10 mouse cellular contexts compared by ENCODE assay signal in the genomic region with DNA sequence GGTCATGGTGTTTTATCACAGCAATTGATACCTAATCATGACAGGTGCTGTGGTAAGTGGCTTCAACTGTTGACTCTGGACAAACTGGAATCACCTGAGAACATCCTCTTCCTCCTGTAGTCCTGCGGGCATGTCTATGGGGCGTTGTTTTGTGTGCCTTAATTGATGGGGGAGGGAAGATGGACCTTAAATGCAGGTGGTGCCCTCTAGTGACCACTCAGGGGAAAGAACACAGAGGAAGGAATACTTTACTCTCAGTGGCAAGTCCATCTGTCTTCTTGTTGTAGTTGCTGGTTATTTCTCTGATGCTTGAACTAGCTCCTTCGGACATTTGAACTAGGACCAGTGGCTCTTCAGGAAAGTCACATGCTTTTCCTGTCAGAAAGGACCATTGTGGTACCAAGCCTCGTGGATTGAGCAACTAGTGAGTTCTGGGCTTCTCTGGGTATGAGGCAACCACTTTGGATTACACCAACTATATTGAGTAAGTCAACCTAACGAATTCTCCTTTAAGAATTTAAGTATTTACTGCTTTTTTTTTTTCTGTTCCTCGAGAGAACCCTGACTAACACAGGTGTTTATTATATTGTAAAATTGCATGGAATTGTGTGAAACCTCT.
DNase-seq lines count a peak whose midpoint lies in the region; ATAC-seq and TF ChIP-seq lines count a peak whose summit lies in the region.
"Had no signal": no experiment of that assay in that cellular context is flagged by ENCODE, and none has a peak within 500 bp of the region (broad histone marks: within the 10 kb centered on the region; RNA-seq: fewer than 3 reads in every experiment).

No protein-coding gene starts in this region.

- TF ChIP-seq CTCF in intestine, postnatal 0 days (IDR thresholded peaks at IDR 0.05; ENCODE audit: low read depth) = peak; percentile 46

- no peaks in the 10 kb centered on the region for H3K36me3 ChIP-seq in intestine, postnatal 0 days (ENCODE audit: control insufficient read depth, insufficient read depth)
- H3K36me3 ChIP-seq in intestine, embryonic 16.5 days (ENCODE audit: control insufficient read depth, insufficient read depth, low read length) = no peaks in the 10 kb centered on the region
- H3K36me3 ChIP-seq: limb, embryonic 12.5 days had no signal

- 61% methylated on average over 6 of the region's 6 CpGs for WGBS in intestine, postnatal 0 days
- WGBS in intestine, embryonic 16.5 days = 58% methylated on average over 6 of the region's 6 CpGs

- intact Hi-C loops in left cerebral cortex, postnatal 4 days (cut with DNase I) = no loop called here

- H3K27me3 ChIP-seq in intestine, postnatal 0 days (replicated peaks; ENCODE audit: control insufficient read depth, insufficient read depth, low read length) = no peaks in the 10 kb centered on the region
- no peaks in the 10 kb centered on the region for H3K27me3 ChIP-seq in intestine, embryonic 16.5 days (replicated peaks; ENCODE audit: control insufficient read depth, insufficient read depth, low read length)
- H3K27me3 ChIP-seq: limb, embryonic 12.5 days had no signal

- no peak overlapping the region for H3K27ac ChIP-seq in intestine, postnatal 0 days (ENCODE audit: low read depth, low read length)
- H3K27ac ChIP-seq in intestine, embryonic 16.5 days (ENCODE audit: low read length) = no peak overlapping the region
- H3K27ac ChIP-seq: limb, embryonic 12.5 days had no signal

- no peak overlapping the region for H3K4me2 ChIP-seq in intestine, postnatal 0 days (replicated peaks; ENCODE audit: low read depth)
- H3K4me2 ChIP-seq in intestine, embryonic 16.5 days (ENCODE audit: low read depth, low read length) = no peak overlapping the region
- H3K4me2 ChIP-seq: limb, embryonic 12.5 days had no signal

- H3K4me1 ChIP-seq in intestine, postnatal 0 days (replicated peaks; ENCODE audit: control insufficient read depth, insufficient read depth, low read length) = no peaks in the 10 kb centered on the region
- no peaks in the 10 kb centered on the region for H3K4me1 ChIP-seq in intestine, embryonic 16.5 days (ENCODE audit: control insufficient read depth, insufficient read depth, low read length)
- H3K4me1 ChIP-seq: limb, embryonic 12.5 days had no signal

- no peaks in the 10 kb centered on the region for H3K9me3 ChIP-seq in intestine, postnatal 0 days (ENCODE audit: control insufficient read depth)
- H3K9me3 ChIP-seq in intestine, embryonic 16.5 days (ENCODE audit: control insufficient read depth, low read length) = no peaks in the 10 kb centered on the region
- H3K9me3 ChIP-seq: limb, embryonic 12.5 days had no signal

- no peak for ATAC-seq in intestine, postnatal 0 days
- ATAC-seq in intestine, embryonic 16.5 days = no peak

- H3K9ac ChIP-seq in intestine, postnatal 0 days (ENCODE audit: low read depth, low read length) = no peak overlapping the region
- H3K9ac ChIP-seq in intestine, embryonic 16.5 days (ENCODE audit: low read depth, low read length) = no peak overlapping the region
- H3K9ac ChIP-seq: limb, embryonic 12.5 days had no signal

- no peak overlapping the region for H3K4me3 ChIP-seq in intestine, postnatal 0 days (ENCODE audit: low read depth, low read length)
- H3K4me3 ChIP-seq in intestine, embryonic 16.5 days (ENCODE audit: low read length) = no peak overlapping the region
- H3K4me3 ChIP-seq: limb, embryonic 12.5 days had no signal

- DNase-seq in thymus, postnatal 4 days = peak; percentile 8
- DNase-seq in thymus, adult 18-20 months = no peak
- DNase-seq in brain, adult 2 months (ENCODE audit: low read depth, low spot score) = peak; percentile 17
- no peak for DNase-seq in right cerebral cortex, postnatal 10 days (ENCODE audit: low spot score in 2 of 2)
- DNase-seq in cerebellum, adult 11-12 months = no peak
- no peak for DNase-seq in left cerebral cortex, postnatal 4 days
- DNase-seq: lung, postnatal 4 days had no signal

Comparison
In these comparisons a context has a peak if more than half of its experiments do, and no peak if none do; other contexts are left out.
1. DNase-seq: peak in thymus, postnatal 4 days (single experiment) and brain, adult 2 months (single experiment); none in thymus, adult 18-20 months (0 of 2), right cerebral cortex, postnatal 10 days (0 of 2), cerebellum, adult 11-12 months (single experiment) and left cerebral cortex, postnatal 4 days (single experiment).